Mouse (Mus musculus): Measurements from ENCODE around the gene Ago1.
A peak's percentile ranks its signal among the peaks of the same experiment; 100 is the strongest.

Ago1 gene

GRCm38 (mm10) chr4:126469334-126469733 lies 951 bp upstream of the Ago1 start:
- no peak for DNase-seq

- no peak for DNase-seq
Observed at GRCm38 (mm10) chr4:126468925-126469324, 542 bp upstream of the Ago1 start.

GRCm38 (mm10) chr4:126467721-126468284 lies 580 bp downstream of the Ago1 start:
- DNase-seq = peak; percentile 94

GRCm38 (mm10) chr4:126466251-126466750 lies 2.1 kb downstream of the Ago1 start:
- peak; percentile 13 for DNase-seq

GRCm38 (mm10) chr4:126465843-126466242 lies 2.5 kb downstream of the Ago1 start:
- peak; percentile 92 for DNase-seq

- DNase-seq = peak; percentile 49
Observed at GRCm38 (mm10) chr4:126464892-126465235, 3.5 kb downstream of the Ago1 start.

- DNase-seq = peak; percentile 43
Observed at GRCm38 (mm10) chr4:126464189-126464891, 4.0 kb downstream of the Ago1 start.

- DNase-seq = no peak
Observed at GRCm38 (mm10) chr4:126455441-126455840, 12.9 kb downstream of the Ago1 start.

GRCm38 (mm10) chr4:126454547-126455254 lies 13.7 kb downstream of the Ago1 start:
- DNase-seq = no peak

GRCm38 (mm10) chr4:126450268-126450667 lies 18.1 kb downstream of the Ago1 start:
- DNase-seq = no peak

- no peak for DNase-seq
Observed at GRCm38 (mm10) chr4:126447126-126447525, 21.3 kb downstream of the Ago1 start.

- DNase-seq = no peak
Observed at GRCm38 (mm10) chr4:126444528-126444927, 23.9 kb downstream of the Ago1 start.

GRCm38 (mm10) chr4:126438261-126438660 lies 30.1 kb downstream of the Ago1 start:
- no peak for DNase-seq

GRCm38 (mm10) chr4:126436268-126436667 lies 32.1 kb downstream of the Ago1 start:
- no peak for DNase-seq

GRCm38 (mm10) chr4:126434094-126434493 lies 34.3 kb downstream of the Ago1 start:
- no peak for DNase-seq

- no peak for DNase-seq
Observed at GRCm38 (mm10) chr4:126433175-126433574, 35.2 kb downstream of the Ago1 start.

- no peak for DNase-seq
Observed at GRCm38 (mm10) chr4:126431746-126432145, 36.6 kb downstream of the Ago1 start.

- DNase-seq = peak; percentile 94
Observed at GRCm38 (mm10) chr4:126429347-126430079, 38.9 kb downstream of the Ago1 start, which contains the start of gene Ago3. TSS of gene Ago3 (minus strand) at chr4:126429556.

- DNase-seq = peak; percentile 12
Observed at GRCm38 (mm10) chr4:126428682-126429346, 39.6 kb downstream of the Ago1 start.

GRCm38 (mm10) chr4:126423866-126424265 lies 44.5 kb downstream of the Ago1 start:
- no peak for DNase-seq

GRCm38 (mm10) chr4:126415707-126416106 lies 52.7 kb downstream of the Ago1 start:
- no peak for DNase-seq

GRCm38 (mm10) chr4:126412526-126412925 lies 55.9 kb downstream of the Ago1 start:
- DNase-seq = no peak
